Mouse (Mus musculus) heart, postnatal 14 days (tissue): ENCODE data around the gene Olfr430. TPM values are rescaled to one million over a fixed set of nuclear protein-coding genes. Genes with fewer than 3 reads are reported as not detected.
A peak's percentile ranks its signal among the peaks of the same experiment; 100 is the strongest.
"Not testable (repeated sequence)": the region's sequence is repeated elsewhere in the genome, so short reads cannot be mapped to it uniquely, and the experiment has no call there.

Experiments
- DNase-seq, 2 experiments: peaks; one replicate each; pipeline ENCODE4 v3.0.0; 2021 to 2022
- intact Hi-C: fragments of 180-260 bp; cut with DNase I; formaldehyde crosslinking; loops from one replicate; pipeline ENCODE4 v1.15.1; 2025
- long read RNA-seq, 2 experiments: library from polyadenylated mRNA; stranded (forward); transcript quantifications; one replicate each; pipeline ENCODE4 v2.0.0; 2021
- total RNA-seq, 2 experiments: library from RNA; stranded (reverse); gene quantifications; 2 replicates each; pipeline ENCODE4 v1.2.3; 2021

Gene Olfr430
- not detected for total RNA-seq
- long read RNA-seq, experiment 1: 0 reads
- long read RNA-seq, experiment 2: 0 reads

- intact Hi-C loops: no loop called here
These were observed at the start of gene Olfr430 for GRCm38 (mm10) chr1:174066305-174066704. Olfr430 (plus strand) TSS chr1:174066605.

GRCm38 (mm10) chr1:174031698-174032097, 34.7 kb upstream of the Olfr430 start, which contains the start of gene Ifi205:
Ifi205 (minus strand) TSS chr1:174031810.
- DNase-seq: no peak
- intact Hi-C loops: no loop called here

More at GRCm38 (mm10) chr1:174066305-174066704, at the start of gene Olfr430:
- DNase-seq: no peak

DNA sequence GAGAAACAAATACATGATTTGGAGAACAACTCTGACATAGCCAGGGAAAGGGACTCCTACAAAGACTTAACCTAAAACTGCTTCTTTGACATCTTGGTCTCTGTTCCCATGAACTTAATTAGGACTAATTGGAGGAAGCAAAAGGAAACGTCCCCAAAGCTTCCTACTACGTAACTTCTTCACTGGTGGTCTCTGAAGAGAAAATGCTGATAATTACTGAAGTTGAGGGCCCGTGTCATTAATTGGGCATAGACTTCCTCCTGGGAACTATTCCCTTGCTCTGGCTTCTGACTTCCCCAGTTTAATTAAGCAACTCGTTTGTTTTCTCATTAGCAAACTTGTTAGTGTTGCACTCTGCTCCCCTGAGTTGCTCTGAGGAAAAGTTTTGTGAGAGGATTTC, 30.6 kb upstream of the Olfr430 start:
- no peak for DNase-seq
- intact Hi-C loops: no loop called here

DNA sequence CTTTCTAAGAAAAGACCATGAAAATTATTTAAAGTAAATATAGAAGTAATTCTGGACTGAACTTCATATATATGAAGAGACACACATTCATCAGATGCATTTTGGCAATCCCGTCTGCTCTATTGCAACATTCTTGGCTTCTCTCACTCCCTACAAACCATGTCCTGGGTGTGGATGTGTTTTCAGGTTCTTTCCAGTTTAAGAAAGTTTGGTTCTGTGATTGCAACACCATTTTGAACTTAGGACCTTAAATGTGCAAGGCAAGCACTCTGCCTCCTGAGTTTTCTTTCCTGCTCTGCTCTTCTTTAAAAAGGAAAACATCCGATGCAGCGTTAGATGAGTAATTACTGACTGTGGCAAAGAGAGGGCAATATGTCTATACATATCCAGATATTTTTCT, 27.9 kb upstream of the Olfr430 start:
- DNase-seq: no peak
- intact Hi-C loops: no loop called here

DNA sequence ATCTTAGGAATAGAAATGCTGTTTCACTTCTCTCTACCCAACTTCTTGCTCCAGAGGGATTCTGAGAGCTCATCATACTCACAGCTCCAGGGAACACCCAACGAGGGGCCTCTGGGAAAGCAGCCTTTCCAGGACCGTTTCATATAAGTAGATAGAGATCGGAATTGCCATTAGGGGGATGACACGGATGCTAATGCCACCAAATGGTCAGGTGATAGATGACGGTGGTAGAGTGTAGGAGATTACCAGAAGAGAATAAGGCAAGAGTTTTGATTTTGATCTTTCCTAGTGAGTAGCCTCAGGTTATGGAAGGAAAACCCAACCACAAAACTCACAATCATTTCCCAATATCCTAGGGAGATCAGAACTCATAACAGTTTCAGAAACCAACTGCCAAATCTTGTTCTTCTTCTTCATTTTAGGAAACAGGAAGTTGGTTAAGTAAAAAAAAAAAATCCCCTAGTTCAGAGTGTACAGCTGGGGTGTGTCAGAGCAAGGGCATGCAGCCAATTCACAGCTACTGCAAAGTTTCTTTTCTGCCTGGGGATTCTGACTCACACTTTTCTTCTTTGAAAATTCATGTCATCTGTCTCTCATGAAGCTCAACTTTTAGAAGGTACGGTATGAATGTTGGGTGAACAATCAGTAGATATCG, 25.8 kb upstream of the Olfr430 start, which contains the start of gene Olfr433:
Gene Olfr433, plus strand, starts transcription at position 183 of the 655 bp plus-strand sequence.
- peak; percentile 76 to 81 for DNase-seq
- intact Hi-C loops: no loop called here

- DNase-seq, intact Hi-C loops: not testable (repeated sequence)
These were observed 24.1 kb upstream of the Olfr430 start for GRCm38 (mm10) chr1:174042091-174042884.

GRCm38 (mm10) chr1:174044431-174044830, 22.0 kb upstream of the Olfr430 start:
- DNase-seq: no peak
- intact Hi-C loops: no loop called here

DNA sequence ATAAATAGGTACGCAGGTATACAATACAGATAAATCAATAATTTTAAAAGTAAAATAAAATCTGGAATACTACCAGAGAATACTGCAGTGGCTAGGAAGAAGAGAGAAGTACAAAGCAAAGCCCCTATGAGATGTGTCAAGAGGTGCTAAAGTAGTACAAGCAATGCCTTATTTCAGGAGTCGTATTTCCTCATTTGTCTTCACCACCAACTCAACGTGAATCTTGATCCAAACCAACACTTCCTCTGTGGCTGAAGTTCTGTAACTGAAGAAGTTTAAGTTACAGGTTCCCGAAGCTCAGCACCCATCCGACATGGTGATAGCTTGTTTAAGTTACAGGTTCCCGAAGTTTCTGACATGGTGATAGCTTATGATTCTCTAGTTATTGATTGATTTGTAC, 18.2 kb upstream of the Olfr430 start:
- DNase-seq, intact Hi-C loops: not testable (repeated sequence)

GRCm38 (mm10) chr1:174048893-174049292, 17.5 kb upstream of the Olfr430 start, which contains the start of gene Olfr432:
Olfr432 (plus strand) TSS chr1:174049205.
- intact Hi-C loops: no loop called here
- no peak for DNase-seq

GRCm38 (mm10) chr1:174049357-174049756, 17.0 kb upstream of the Olfr430 start:
- DNase-seq, intact Hi-C loops: not testable (repeated sequence)

DNA sequence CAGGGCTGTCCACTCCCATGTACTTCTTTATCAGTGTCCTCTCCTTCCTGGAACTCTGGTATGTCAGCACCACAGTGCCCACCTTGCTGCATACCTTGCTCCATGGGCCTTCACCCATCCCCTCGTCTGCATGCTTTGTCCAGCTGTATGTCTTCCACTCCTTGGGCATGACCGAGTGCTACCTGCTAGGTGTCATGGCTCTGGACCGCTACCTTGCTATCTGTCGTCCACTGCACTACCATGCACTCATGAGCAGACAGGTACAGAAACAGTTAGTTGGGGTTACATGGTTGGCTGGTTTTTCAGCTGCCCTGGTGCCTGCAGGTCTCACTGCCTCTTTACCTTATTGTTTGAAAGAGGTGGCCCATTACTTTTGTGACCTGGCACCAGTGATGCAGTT, 15.9 kb upstream of the Olfr430 start:
- no peak for DNase-seq
- intact Hi-C loops: no loop called here

DNA sequence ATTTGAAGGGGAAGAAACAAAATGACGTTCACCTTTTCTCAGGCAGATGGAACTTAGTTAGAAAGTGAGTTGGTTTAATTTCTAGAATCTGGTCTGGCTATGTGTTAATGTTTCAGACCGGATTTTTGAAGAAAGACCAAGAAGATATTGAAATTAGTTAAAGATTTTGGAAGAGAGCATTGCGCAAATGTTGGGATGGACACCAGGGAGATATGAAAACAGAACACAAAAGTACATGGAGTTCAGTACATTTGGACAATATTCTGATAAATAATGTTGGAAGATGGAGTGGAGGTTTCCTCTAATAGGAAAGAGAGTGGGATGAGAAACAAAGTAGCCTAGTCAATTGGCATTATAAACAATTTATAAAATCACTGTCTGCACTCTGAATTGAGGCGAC, 14.9 kb upstream of the Olfr430 start:
- intact Hi-C loops: no loop called here
- DNase-seq: no peak

- intact Hi-C loops: no loop called here
- no peak for DNase-seq
These were observed 14.4 kb upstream of the Olfr430 start for GRCm38 (mm10) chr1:174051931-174052536.

- intact Hi-C loops: no loop called here
These were observed 13.4 kb upstream of the Olfr430 start for GRCm38 (mm10) chr1:174052981-174053380.

DNA sequence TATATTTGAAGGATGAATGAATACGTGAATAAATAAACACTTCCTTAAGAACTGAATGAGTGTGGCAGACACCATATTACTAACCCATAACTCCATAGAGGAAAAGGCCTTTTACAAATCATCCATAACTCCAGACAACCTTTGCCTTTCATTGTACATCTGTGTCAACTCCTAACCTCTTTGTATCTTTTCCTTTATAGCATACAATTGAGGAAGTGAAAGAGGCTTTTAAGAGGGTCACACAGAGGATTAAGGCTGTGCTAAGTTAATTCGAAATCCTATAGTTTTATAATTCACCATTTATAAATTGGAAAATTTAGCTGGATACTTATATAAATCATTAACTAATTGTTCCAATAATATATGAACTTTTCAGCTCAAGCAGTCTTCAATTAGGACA, 11.2 kb upstream of the Olfr430 start:
- DNase-seq: no peak
- intact Hi-C loops: no loop called here

More at GRCm38 (mm10) chr1:174052981-174053380, 13.4 kb upstream of the Olfr430 start:
- DNase-seq: no peak

GRCm38 (mm10) chr1:174084031-174084430, 17.6 kb downstream of the Olfr430 start, which contains the start of gene Olfr429:
Olfr429 (plus strand) TSS chr1:174084331.
- intact Hi-C loops: no loop called here
- DNase-seq: no peak

DNA sequence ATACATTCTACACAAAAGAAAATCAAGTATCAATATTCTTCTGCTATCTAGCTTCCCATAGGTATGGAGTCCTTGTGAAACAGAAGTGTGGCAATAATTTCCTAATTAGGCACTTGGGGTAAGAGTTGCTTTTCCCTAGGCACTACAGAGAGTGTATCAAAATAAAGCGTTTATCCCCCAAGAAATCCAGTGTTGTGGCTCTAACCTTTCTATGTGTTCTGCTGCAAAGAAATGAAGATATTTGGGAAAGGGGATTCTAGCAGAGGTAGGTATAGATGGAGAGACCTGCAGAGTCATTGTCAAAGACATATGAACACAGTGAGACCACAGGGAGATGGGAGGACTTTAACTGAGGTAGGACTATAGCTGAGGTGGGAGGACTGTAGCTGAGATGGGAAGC, 30.2 kb downstream of the Olfr430 start, which contains the start of gene Olfr427:
Gene Olfr427, plus strand, starts transcription at position 301 of the 400 bp plus-strand sequence.
- DNase-seq: no peak
- intact Hi-C loops: no loop called here

DNA sequence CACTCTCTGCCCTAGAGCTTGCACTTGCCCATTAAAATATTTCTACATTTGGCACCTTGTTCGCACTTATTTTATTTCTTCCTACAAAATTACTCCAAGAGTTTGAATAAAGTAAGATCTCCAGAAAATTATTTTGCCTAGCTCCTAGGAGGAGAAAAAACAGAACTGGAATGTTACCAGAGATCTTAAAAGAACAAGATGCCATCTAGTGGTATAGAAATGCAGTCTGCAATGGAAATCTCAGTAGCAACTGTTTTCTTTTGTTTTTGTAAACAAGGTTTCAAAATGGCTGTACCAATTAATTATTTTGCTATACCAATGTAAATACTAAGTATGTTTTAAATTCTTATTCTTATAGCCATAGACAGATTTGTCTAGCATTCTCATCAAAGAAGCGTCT, 37.3 kb downstream of the Olfr430 start:
- no peak for DNase-seq
- intact Hi-C loops: loop anchor here (1.0 kb wide), 1 partner anchor 647 kb away; no protein-coding TSS in a partner anchor

- DNase-seq: no peak
- intact Hi-C loops: no loop called here
These were observed 54.7 kb downstream of the Olfr430 start, which contains the start of gene Olfr231 for GRCm38 (mm10) chr1:174121062-174121461. Olfr231 (minus strand) TSS chr1:174121162.
